Mouse (Mus musculus): ENCODE results near the gene Gm8206.
"Not testable (repeated sequence)": the region's sequence is repeated elsewhere in the genome, so short reads cannot be mapped to it uniquely, and the experiment has no call there.

DNA sequence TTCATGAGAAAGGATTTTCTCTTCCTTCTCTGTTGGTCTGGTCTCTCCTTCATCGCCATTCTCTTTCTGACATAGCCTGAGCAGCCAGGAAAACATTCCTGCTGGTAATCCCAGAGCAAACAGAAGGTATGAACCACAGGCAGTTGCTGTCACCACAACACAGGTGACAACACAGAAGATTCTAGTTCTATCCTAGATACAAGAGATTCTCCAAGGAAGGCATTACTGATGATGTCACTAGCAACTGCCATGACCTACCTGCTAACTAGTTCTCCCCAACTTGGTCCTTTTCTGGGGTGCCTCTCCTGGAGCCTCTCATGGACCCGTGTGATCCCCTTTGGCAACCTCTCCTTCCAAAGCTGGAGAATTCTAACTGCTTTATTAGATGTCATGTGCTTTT lies 114.7 kb downstream of the Gm8206 start, which contains the start of gene Gm3453:
- not testable (repeated sequence) for TF ChIP-seq CTCF, EP300 (IDR thresholded peaks at IDR 0.05; ENCODE audit: low read depth)
